Mouse (Mus musculus): ENCODE measurements around the gene Rgs14.

- TF ChIP-seq HCFC1 (IDR thresholded peaks at IDR 0.05; ENCODE audit: borderline replicate concordance, insufficient read depth, low read length) (no peak), ZC3H11A (IDR thresholded peaks at IDR 0.05; ENCODE audit: borderline replicate concordance, low read depth, low read length) (no peak)
Observed at GRCm38 (mm10) chr13:55325596-55325995, 43.9 kb upstream of the Rgs14 start.
